Mouse (Mus musculus): ENCODE measurements around the gene Dlst. TPM values are rescaled to one million over a fixed set of nuclear protein-coding genes. Genes with fewer than 3 reads are reported as not detected.

The Dlst gene
- polyA plus RNA-seq, 1 experiment from 2014 or later = 129 TPM

DNA sequence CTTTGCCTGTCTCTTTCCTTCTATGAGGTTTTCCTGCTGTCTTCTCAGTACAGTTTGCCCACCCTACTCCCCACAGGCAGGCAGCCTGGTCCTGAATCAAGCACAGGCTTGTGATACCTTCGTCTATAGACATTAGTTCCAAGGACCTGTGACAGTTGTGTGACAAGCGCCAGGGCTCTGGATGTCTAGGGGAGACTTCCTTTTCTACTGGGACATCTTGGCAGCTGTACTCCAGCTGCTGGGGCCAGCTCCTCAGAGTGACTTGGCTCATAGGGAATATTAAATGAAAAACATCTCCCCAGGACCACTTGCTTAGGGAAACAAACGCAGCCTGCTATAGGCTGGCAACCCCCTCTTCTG, 60.3 kb downstream of the Dlst start:
- Histone ChIP-seq H3K27me3 (replicated peaks; ENCODE audit: control insufficient read depth, insufficient read depth, low read length) (no peaks in the 10 kb centered on the region; the same call in 1 of the 2 replicates), H3K27ac (ENCODE audit: low read depth, low read length) (no peak overlapping the region), H3K9ac (ENCODE audit: low read depth, low read length) (no peak overlapping the region), H3K4me2 (ENCODE audit: low read length) (no peak overlapping the region), H3K9me3 (ENCODE audit: control insufficient read depth, low read length) (no peaks in the 10 kb centered on the region), H3K36me3 (ENCODE audit: control insufficient read depth, insufficient read depth, low read length) (no peaks in the 10 kb centered on the region), H3K4me3 (ENCODE audit: low read length) (no peak overlapping the region), H3K4me1 (ENCODE audit: control insufficient read depth, insufficient read depth, low read depth, low read length) (peaks cover 15% of the 10 kb centered on the region)
- ATAC-seq = no peak
- 74% methylated on average over 3 of the region's 3 CpGs for WGBS

DNA sequence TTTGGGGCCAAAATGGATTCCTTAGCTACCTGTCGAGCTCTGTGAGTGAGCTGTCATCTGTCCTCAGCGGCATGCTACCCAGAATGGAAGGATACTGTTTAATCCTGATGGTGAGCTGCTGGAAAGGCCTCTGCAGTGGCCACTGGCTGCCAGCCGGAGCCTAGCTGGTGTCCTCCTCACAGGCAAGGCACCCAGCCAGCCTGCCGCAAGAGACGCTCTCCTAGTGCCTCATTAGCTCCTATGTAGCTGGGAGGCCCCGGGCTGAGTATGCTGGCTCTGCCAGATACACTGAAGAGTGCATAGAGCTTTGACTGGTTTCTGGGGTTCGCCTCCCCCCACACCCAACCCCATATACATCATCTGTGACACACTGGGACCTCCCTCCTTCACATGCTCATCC, 63.4 kb downstream of the Dlst start:
- WGBS = 62% methylated on average over 7 of the region's 7 CpGs
- Histone ChIP-seq H3K9me3 (ENCODE audit: control insufficient read depth, low read length) (no peaks in the 10 kb centered on the region), H3K27ac (ENCODE audit: low read depth, low read length) (0 out of 2 replicates have a peak overlapping the region, but pooled peaks have one; percentile 9), H3K27me3 (replicated peaks; ENCODE audit: control insufficient read depth, insufficient read depth, low read length) (peaks cover 7% of the 10 kb centered on the region; the same call in 1 of the 2 replicates), H3K4me2 (ENCODE audit: low read length) (no peak overlapping the region), H3K4me3 (ENCODE audit: low read length) (no peak overlapping the region), H3K36me3 (ENCODE audit: control insufficient read depth, insufficient read depth, low read length) (no peaks in the 10 kb centered on the region), H3K9ac (ENCODE audit: low read depth, low read length) (no peak overlapping the region), H3K4me1 (ENCODE audit: control insufficient read depth, insufficient read depth, low read depth, low read length) (peaks cover 32% of the 10 kb centered on the region)
- no peak for ATAC-seq

DNA sequence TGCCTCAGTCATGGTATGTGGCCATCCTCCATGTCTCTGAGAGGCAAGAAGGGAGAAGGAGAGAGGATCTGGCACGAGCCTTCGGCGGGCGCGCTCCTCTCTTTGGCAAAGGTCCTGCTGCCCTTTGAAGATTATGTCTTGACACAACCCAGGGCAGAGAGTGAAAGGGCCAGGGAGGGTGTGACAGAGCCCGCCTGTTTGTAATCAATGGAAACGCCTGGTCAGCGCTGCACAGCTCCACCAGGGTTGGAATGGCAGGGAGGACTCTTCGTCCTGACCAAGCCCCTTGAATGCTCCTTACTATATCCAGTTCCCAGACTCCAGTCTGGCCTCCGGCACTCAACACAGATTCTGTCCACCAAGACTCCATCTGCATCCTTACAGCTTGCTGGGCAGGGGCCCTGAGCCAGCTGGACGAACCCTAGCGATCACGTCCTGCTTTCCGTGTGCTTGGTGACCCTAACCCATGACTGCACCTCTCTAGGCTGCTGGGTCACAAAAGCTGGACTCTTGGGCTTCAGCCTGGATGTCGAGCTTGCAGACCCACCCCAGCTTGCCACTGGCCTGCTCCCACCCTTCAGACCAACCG, 64.5 kb downstream of the Dlst start:
- WGBS = 37% methylated on average over 16 of the region's 16 CpGs
- peak overlapping the region; percentile 40 for H3K4me3 ChIP-seq (ENCODE audit: low read length)
- H3K9ac ChIP-seq (ENCODE audit: low read depth, low read length) = peak overlapping the region; percentile 13; the same call in 1 of the 2 replicates

DNA sequence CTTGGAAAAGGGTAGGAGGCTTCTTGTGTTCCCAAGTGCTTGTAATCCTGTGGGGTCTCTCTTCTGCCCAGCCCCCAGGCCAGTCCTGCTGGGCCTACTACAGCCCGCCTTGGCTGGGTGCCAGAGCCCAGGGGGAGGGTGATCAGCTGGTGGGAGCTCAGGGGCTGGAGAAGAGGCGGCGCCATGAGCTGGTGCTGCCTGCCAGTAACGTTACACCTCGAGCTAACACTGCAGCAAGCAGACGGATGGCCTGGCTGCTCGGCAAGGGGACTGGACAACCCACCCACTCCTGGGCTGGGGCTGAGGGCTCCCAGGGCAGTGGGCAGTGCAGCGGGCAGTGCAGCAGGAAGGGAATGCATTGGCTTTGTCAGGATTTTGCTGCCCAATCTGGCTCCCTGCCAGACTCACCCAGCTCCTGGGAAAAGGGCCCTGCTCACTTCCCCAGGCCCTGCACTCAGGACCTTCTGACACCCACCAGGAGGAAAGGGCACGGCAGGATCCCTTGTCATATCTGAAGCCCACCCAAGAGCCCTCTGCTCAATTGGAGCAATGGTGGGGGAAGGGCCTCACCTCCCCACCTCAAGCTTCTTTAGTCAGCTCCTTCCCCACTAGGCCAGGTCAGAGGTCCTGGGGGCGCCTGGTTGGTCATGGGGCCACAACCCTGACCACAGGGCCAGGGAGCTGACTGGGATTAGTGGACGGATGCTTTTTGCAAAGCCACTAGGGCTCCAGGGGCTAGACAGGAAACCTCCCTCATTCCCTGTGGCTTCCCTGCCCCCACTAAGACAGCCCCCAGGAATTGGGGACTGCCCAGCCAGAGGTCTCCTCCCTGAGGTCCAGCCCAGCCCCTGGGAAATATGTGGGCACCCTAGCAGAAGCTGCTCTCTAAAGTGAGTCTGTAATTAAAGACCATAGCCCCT, 65.6 kb downstream of the Dlst start:
- H3K36me3 ChIP-seq (ENCODE audit: control insufficient read depth, insufficient read depth, low read length) = no peaks in the 10 kb centered on the region
- peak overlapping the region; percentile 63 for H3K9ac ChIP-seq (ENCODE audit: low read depth, low read length)
- H3K4me3 ChIP-seq (ENCODE audit: low read length) = peak overlapping the region; percentile 40
- H3K4me1 ChIP-seq (ENCODE audit: control insufficient read depth, insufficient read depth, low read depth, low read length) = peaks cover 27% of the 10 kb centered on the region
- H3K27me3 ChIP-seq (replicated peaks; ENCODE audit: control insufficient read depth, insufficient read depth, low read length) = peaks cover 7% of the 10 kb centered on the region; the same call in 1 of the 2 replicates
- no peaks in the 10 kb centered on the region for H3K9me3 ChIP-seq (ENCODE audit: control insufficient read depth, low read length)
- ATAC-seq = peak; percentile 84
- H3K4me2 ChIP-seq (ENCODE audit: low read length) = peak overlapping the region; percentile 78
- H3K27ac ChIP-seq (ENCODE audit: low read depth, low read length) = peak overlapping the region; percentile 71
- 13% methylated on average over 11 of the region's 11 CpGs for WGBS

More for the DNA sequence above, 64.5 kb downstream of the Dlst start:
- Histone ChIP-seq H3K4me2 (ENCODE audit: low read length) (peak overlapping the region; percentile 78), H3K36me3 (ENCODE audit: control insufficient read depth, insufficient read depth, low read length) (no peaks in the 10 kb centered on the region), H3K9me3 (ENCODE audit: control insufficient read depth, low read length) (no peaks in the 10 kb centered on the region), H3K4me1 (ENCODE audit: control insufficient read depth, insufficient read depth, low read depth, low read length) (peaks cover 27% of the 10 kb centered on the region), H3K27me3 (replicated peaks; ENCODE audit: control insufficient read depth, insufficient read depth, low read length) (peaks cover 7% of the 10 kb centered on the region; the same call in 1 of the 2 replicates), H3K27ac (ENCODE audit: low read depth, low read length) (peak overlapping the region; percentile 58)
- peak; percentile 15; the same call in 1 of the 2 replicates for ATAC-seq

DNA sequence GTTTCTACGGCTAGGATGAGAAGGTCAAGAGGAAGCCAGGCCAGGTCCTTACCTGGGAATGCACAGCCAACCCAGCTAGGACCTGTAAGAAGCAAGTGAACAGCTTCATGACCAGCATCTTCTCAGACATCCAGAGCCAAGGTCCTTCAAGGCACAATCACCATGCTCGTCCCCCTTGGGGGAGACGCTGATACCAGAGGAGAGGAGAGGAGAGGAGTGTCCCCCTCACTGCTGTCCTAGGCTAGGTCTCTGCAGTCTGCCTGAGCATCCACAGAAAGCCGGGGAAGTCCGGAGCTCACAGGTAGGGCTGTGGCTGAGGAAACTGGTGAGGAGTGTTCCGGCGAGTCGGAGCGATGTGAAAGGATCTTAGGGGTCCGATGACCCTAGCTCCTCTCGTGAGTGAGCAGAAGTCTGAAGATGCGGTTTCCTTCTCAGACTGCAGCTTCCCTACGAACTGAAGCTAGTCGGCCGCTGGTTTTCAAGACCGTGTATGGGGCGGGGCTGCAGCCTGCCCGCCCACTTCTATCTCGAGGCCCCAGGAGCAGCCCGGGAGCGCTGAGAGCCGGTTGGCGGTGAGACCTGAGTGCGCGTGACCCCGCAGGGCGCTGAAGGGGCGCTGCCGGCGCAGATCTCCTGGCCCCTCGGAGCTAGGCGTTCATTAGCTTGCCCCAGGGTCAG, 66.4 kb downstream of the Dlst start:
- peak overlapping the region; percentile 63 for H3K9ac ChIP-seq (ENCODE audit: low read depth, low read length)
- peaks cover 7% of the 10 kb centered on the region; the same call in 1 of the 2 replicates for H3K27me3 ChIP-seq (replicated peaks; ENCODE audit: control insufficient read depth, insufficient read depth, low read length)
- no peak overlapping the region for H3K27ac ChIP-seq (ENCODE audit: low read depth, low read length)
- no peak for ATAC-seq
- H3K36me3 ChIP-seq (ENCODE audit: control insufficient read depth, insufficient read depth, low read length) = no peaks in the 10 kb centered on the region
- H3K4me1 ChIP-seq (ENCODE audit: control insufficient read depth, insufficient read depth, low read depth, low read length) = peaks cover 34% of the 10 kb centered on the region
- H3K4me2 ChIP-seq (ENCODE audit: low read length) = peak overlapping the region; percentile 78
- 4% methylated on average over 32 of the region's 32 CpGs for WGBS
- peak overlapping the region; percentile 40 for H3K4me3 ChIP-seq (ENCODE audit: low read length)
- no peaks in the 10 kb centered on the region for H3K9me3 ChIP-seq (ENCODE audit: control insufficient read depth, low read length)

DNA sequence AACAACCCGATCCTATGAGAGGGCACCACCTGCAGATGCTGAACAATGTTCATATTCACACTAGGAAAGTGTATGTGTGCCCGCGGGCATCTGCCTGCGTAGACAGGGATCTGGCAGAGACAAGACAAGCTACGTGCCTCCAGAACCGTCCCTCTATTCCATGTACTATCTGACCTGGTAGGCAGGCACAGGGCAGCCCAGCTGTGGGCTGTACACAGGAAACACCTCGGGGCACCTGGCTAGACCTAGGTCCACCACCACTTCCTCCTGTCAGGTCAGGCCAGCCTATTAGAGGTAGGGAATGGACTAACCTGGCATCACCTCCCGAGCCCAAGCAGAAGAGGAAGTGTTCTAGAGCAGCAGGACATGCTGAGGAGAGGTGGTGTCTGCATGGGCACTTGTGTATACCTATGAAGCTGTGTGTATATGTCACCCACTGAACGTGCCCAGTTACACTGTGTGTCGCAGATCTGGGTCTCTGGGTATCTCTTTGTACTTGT, 67.2 kb downstream of the Dlst start, which contains the start of gene Pgf:
Pgf (minus strand) TSS at position 51 of the 500 bp plus-strand sequence.
- H3K9me3 ChIP-seq (ENCODE audit: control insufficient read depth, low read length) = no peaks in the 10 kb centered on the region
- H3K27me3 ChIP-seq (replicated peaks; ENCODE audit: control insufficient read depth, insufficient read depth, low read length) = peaks cover 7% of the 10 kb centered on the region; the same call in 1 of the 2 replicates
- 81% methylated on average over 10 of the region's 10 CpGs for WGBS
- no peaks in the 10 kb centered on the region for H3K36me3 ChIP-seq (ENCODE audit: control insufficient read depth, insufficient read depth, low read length)
- no peak within 1 kb of the TSS for H3K27ac ChIP-seq (ENCODE audit: low read depth, low read length)
- peak within 1 kb of the TSS; percentile 78 for H3K4me2 ChIP-seq (ENCODE audit: low read length)
- peak within 1 kb of the TSS; percentile 40 for H3K4me3 ChIP-seq (ENCODE audit: low read length)
- H3K9ac ChIP-seq (ENCODE audit: low read depth, low read length) = peak within 1 kb of the TSS; percentile 63
- H3K4me1 ChIP-seq (ENCODE audit: control insufficient read depth, insufficient read depth, low read depth, low read length) = peaks cover 38% of the 10 kb centered on the region
- ATAC-seq = no peak

DNA sequence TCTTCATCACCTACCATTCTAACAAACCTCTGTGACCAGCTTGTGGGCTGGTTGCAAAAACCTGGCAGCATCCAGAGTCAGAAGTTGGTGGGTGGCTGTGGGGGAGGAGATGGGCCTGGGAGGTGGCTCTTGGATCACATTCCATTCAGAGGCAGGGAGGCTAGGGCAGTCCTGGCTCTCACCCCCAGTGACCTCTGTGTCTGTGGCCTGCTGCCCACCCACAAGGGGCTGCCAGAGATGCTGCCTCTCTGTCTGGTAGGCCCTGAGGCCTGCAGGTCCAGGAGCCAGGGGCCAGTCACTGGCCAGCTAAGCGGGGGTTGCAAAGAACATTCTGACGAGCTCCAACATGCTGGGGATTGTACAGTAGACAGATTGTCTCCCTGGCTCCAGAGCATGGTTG, 67.7 kb downstream of the Dlst start:
- Histone ChIP-seq H3K27me3 (replicated peaks; ENCODE audit: control insufficient read depth, insufficient read depth, low read length) (peaks cover 7% of the 10 kb centered on the region; the same call in 1 of the 2 replicates), H3K4me1 (ENCODE audit: control insufficient read depth, insufficient read depth, low read depth, low read length) (peaks cover 38% of the 10 kb centered on the region), H3K9me3 (ENCODE audit: control insufficient read depth, low read length) (no peaks in the 10 kb centered on the region), H3K27ac (ENCODE audit: low read depth, low read length) (no peak overlapping the region), H3K4me2 (ENCODE audit: low read length) (no peak overlapping the region), H3K9ac (ENCODE audit: low read depth, low read length) (no peak overlapping the region), H3K4me3 (ENCODE audit: low read length) (no peak overlapping the region), H3K36me3 (ENCODE audit: control insufficient read depth, insufficient read depth, low read length) (no peaks in the 10 kb centered on the region)
- no peak for ATAC-seq
- WGBS = 70% methylated on average over 2 of the region's 2 CpGs

DNA sequence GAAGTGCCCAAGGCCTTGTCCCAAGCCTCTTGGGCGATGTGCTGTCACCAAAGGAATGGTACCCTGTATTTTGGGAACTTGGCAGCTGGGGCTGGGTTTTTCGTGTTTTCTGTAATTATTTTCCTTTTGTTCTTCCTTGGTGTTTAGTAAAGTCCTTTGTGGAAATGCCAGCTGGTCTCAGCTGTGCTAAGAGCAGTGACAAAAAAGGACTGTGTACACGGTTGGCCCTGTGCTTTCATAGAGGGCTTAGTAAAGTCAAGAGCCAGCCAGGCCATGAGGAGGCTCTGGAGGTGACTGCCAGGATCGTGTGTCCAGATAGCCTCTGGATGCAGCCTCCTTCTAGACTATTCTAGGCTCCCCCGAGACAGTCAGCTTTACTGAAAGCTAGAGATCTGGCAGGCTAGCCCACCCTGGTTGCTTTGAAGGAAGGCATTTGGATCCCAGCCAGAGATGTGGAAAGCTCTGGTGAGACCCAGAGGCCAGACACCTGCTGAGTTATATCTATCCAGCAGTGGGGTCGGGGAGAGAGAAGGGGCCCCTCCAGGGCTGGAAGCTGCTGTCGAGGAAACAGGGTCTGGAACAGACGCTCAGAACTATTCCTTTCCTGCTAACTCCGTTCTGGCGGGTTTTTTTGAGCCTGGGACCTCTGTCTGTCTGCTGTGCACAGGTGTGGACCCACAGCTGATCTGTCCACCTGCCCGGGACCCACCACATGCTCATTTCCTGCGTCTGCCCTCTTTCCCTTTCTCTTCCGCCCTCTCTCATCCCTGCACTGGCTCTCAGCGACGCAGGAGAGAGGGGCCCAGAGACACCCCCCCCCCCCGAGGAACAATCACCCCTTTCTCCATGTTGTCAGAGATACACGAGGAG, 71.1 kb downstream of the Dlst start:
- H3K4me1 ChIP-seq (ENCODE audit: control insufficient read depth, insufficient read depth, low read depth, low read length) = peaks cover 19% of the 10 kb centered on the region
- no peaks in the 10 kb centered on the region for H3K36me3 ChIP-seq (ENCODE audit: control insufficient read depth, insufficient read depth, low read length)
- peaks cover 4% of the 10 kb centered on the region; the same call in 1 of the 2 replicates for H3K27me3 ChIP-seq (replicated peaks; ENCODE audit: control insufficient read depth, insufficient read depth, low read length)
- H3K9me3 ChIP-seq (ENCODE audit: control insufficient read depth, low read length) = no peaks in the 10 kb centered on the region
- 0 out of 2 replicates have a peak overlapping the region, but pooled peaks have one; percentile 20 for H3K4me2 ChIP-seq (ENCODE audit: low read length)
- no peak overlapping the region for H3K9ac ChIP-seq (ENCODE audit: low read depth, low read length)
- H3K27ac ChIP-seq (ENCODE audit: low read depth, low read length) = no peak overlapping the region
- 0 out of 2 replicates have a peak, but pooled peaks have one; percentile 17 for ATAC-seq
- WGBS = 12% methylated on average over 17 of the region's 17 CpGs
- no peak overlapping the region for H3K4me3 ChIP-seq (ENCODE audit: low read length)
